ENCODE assay signal across 15 mouse cellular contexts in genomic region chr11:68280001-68280510, GRCm38 (mm10).
DNase-seq lines count a peak whose midpoint lies in the region; ATAC-seq lines count a peak whose summit lies in the region.
"Had no signal": no experiment of that assay in that cellular context is flagged by ENCODE, and none has a peak within 500 bp of the region (broad histone marks: within the 10 kb centered on the region; RNA-seq: fewer than 3 reads in every experiment).

No protein-coding gene starts in this region.

- H3K9ac ChIP-seq in midbrain, embryonic 16.5 days (ENCODE audit: low read depth, low read length) = no peak overlapping the region
- H3K9ac ChIP-seq in intestine, embryonic 16.5 days (ENCODE audit: low read depth, low read length) = no peak overlapping the region
- H3K9ac ChIP-seq: forebrain, embryonic 12.5 days; liver, postnatal 0 days had no signal

- peaks cover 77% of the 10 kb centered on the region for H3K27me3 ChIP-seq in midbrain, embryonic 10.5 days (ENCODE audit: low read depth, poor library complexity, severe bottlenecking)
- peaks cover 12% of the 10 kb centered on the region for H3K27me3 ChIP-seq in midbrain, embryonic 16.5 days (ENCODE audit: control insufficient read depth, insufficient read depth, low read depth, low read length)
- no peaks in the 10 kb centered on the region for H3K27me3 ChIP-seq in intestine, embryonic 16.5 days (replicated peaks; ENCODE audit: control insufficient read depth, insufficient read depth, low read length)

- no peak for ATAC-seq in midbrain, embryonic 16.5 days
- no peak for ATAC-seq in intestine, embryonic 16.5 days
- ATAC-seq: liver, postnatal 0 days had no signal

- H3K4me2 ChIP-seq in midbrain, embryonic 16.5 days (ENCODE audit: low read length) = no peak overlapping the region
- H3K4me2 ChIP-seq in intestine, embryonic 16.5 days (ENCODE audit: low read depth, low read length) = no peak overlapping the region
- H3K4me2 ChIP-seq: forebrain, embryonic 12.5 days had no signal

- H3K27ac ChIP-seq in midbrain, embryonic 10.5 days (replicated peaks) = peak overlapping the region; percentile 43; the same call in 1 of the 2 replicates
- H3K27ac ChIP-seq in midbrain, embryonic 16.5 days (ENCODE audit: low read length) = no peak overlapping the region
- no peak overlapping the region for H3K27ac ChIP-seq in intestine, embryonic 16.5 days (ENCODE audit: low read length)
- H3K27ac ChIP-seq: forebrain, embryonic 12.5 days had no signal

- H3K36me3 ChIP-seq in midbrain, embryonic 10.5 days = peaks cover 24% of the 10 kb centered on the region
- H3K36me3 ChIP-seq in midbrain, embryonic 16.5 days (ENCODE audit: control insufficient read depth, insufficient read depth, low read length) = no peaks in the 10 kb centered on the region
- no peaks in the 10 kb centered on the region for H3K36me3 ChIP-seq in intestine, embryonic 16.5 days (ENCODE audit: control insufficient read depth, insufficient read depth, low read length)
- H3K36me3 ChIP-seq: forebrain, embryonic 12.5 days had no signal

- H3K9me3 ChIP-seq in midbrain, embryonic 10.5 days (replicated peaks) = no peaks in the 10 kb centered on the region
- no peaks in the 10 kb centered on the region for H3K9me3 ChIP-seq in midbrain, embryonic 16.5 days (replicated peaks; ENCODE audit: control insufficient read depth, low read length, poor library complexity, severe bottlenecking)
- no peaks in the 10 kb centered on the region for H3K9me3 ChIP-seq in intestine, embryonic 16.5 days (ENCODE audit: control insufficient read depth, low read length)
- H3K9me3 ChIP-seq: forebrain, embryonic 12.5 days had no signal

- WGBS in midbrain, embryonic 10.5 days = 82% methylated on average over 10 of the region's 10 CpGs
- WGBS in midbrain, embryonic 16.5 days = 82% methylated on average over 10 of the region's 10 CpGs
- 54% methylated on average over 10 of the region's 10 CpGs for WGBS in intestine, embryonic 16.5 days

- H3K4me3 ChIP-seq in midbrain, embryonic 10.5 days = no peak overlapping the region
- no peak overlapping the region for H3K4me3 ChIP-seq in midbrain, embryonic 16.5 days (ENCODE audit: low read depth, low read length)
- H3K4me3 ChIP-seq in intestine, embryonic 16.5 days (ENCODE audit: low read length) = no peak overlapping the region
- H3K4me3 ChIP-seq: forebrain, embryonic 12.5 days had no signal

- peak; percentile 93 for DNase-seq in heart, adult 11 months
- no peak for DNase-seq in heart, postnatal 25 days (ENCODE audit: low spot score)
- peak; percentile 17 for DNase-seq in kidney, adult 11 months
- no peak for DNase-seq in kidney, adult 8-10 months
- DNase-seq in midbrain, embryonic 10.5 days (ENCODE audit: low spot score) = no peak
- DNase-seq: adrenal gland, adult 2 months; cerebellum, adult 2 months; cerebellum, postnatal 36 days; left cerebral cortex, postnatal 4 days; liver, postnatal 0 days; lung, postnatal 4 days; thymus, postnatal 25 days had no signal

- intact Hi-C loops in heart, postnatal 25 days (cut with DNase I) = no loop called here

- H3K4me1 ChIP-seq in midbrain, embryonic 10.5 days = peaks cover 88% of the 10 kb centered on the region
- H3K4me1 ChIP-seq in midbrain, embryonic 16.5 days (ENCODE audit: control insufficient read depth, insufficient read depth, low read length) = no peaks in the 10 kb centered on the region
- H3K4me1 ChIP-seq in intestine, embryonic 16.5 days (ENCODE audit: control insufficient read depth, insufficient read depth, low read length) = 0 out of 2 replicates have a peak, but pooled peaks cover under 1% of the 10 kb centered on the region

Comparison
In these comparisons a context has a peak if more than half of its experiments do, and no peak if none do; other contexts are left out.
1. DNase-seq: peak in heart, adult 11 months (single experiment) and kidney, adult 11 months (single experiment); none in heart, postnatal 25 days (single experiment), kidney, adult 8-10 months (0 of 2) and midbrain, embryonic 10.5 days (single experiment).